Mouse (Mus musculus) midbrain, embryonic 10.5 days (tissue): ENCODE measurements around the gene Gsx2. TPM values are rescaled to one million over a fixed set of nuclear protein-coding genes. Genes with fewer than 3 reads are reported as not detected.

Source experiments
- DNase-seq: peaks from one replicate; pipeline ENCODE4 v3.0.0-alpha.2; 2017; ENCODE audit warnings: low spot score
- H3K27ac ChIP-seq: fragments of 300-500 bp; sonication (generic); replicated peaks from 2 replicates; pipeline ENCODE4 v1.5.1; 2016; ENCODE audit warnings: mild to moderate bottlenecking
- H3K27me3 ChIP-seq: fragments of 300-500 bp; sonication (generic); 2 replicates; pipeline ENCODE4 v1.6.1; 2016; ENCODE audit warnings: low read depth, mild to moderate bottlenecking; ENCODE audit not compliant: poor library complexity, severe bottlenecking
- H3K36me3 ChIP-seq: fragments of 300-500 bp; sonication (generic); 2 replicates; pipeline ENCODE4 v1.6.1; 2016; ENCODE audit warnings: mild to moderate bottlenecking, moderate library complexity
- H3K4me1 ChIP-seq: fragments of 300-500 bp; sonication (generic); 2 replicates; pipeline ENCODE4 v1.6.1; 2016
- H3K4me3 ChIP-seq: fragments of 300-500 bp; sonication (generic); 2 replicates; pipeline ENCODE4 v1.5.1; 2016; ENCODE audit warnings: mild to moderate bottlenecking, moderate library complexity
- H3K9me3 ChIP-seq: fragments of 300-500 bp; sonication (generic); replicated peaks from 2 replicates; pipeline ENCODE4 v1.6.1; 2016; ENCODE audit warnings: mild to moderate bottlenecking
- WGBS: fragments of 180-500 bp; shearing (Covaris S2); methylation state at CpG from one replicate; pipeline ENCODE4 v1.1.7; 2016; 5-methylcytosine and 5-hydroxymethylcytosine counted together
- polyA plus RNA-seq: library from polyadenylated mRNA; unstranded; fragments of >200 nt; fragmentation: Nextera tagmentation; extraction: Ambion mirVana; gene quantifications from 2 replicates; pipeline ENCODE4 v1.2.1, GENCODE M21; 2016

Gene Gsx2
- polyA plus RNA-seq, 1 experiment from 2014 or later, result 3.4 TPM

- Histone ChIP-seq H3K9me3 (peaks cover 6% of the 10 kb centered on the region; the same call in 1 of the 2 replicates), H3K4me3 (peak overlapping the region; percentile 20), H3K4me1 (peaks cover 55% of the 10 kb centered on the region), H3K27me3 (peaks cover 100% of the 10 kb centered on the region), H3K27ac (no peak overlapping the region), H3K36me3 (no peaks in the 10 kb centered on the region)
- DNase-seq, result peak; percentile 32
- 0% methylated on average over 13 of the region's 13 CpGs for WGBS
Observed at GRCm38 (mm10) chr5:75070132-75070531, 5.3 kb upstream of the Gsx2 start.

GRCm38 (mm10) chr5:75070656-75071375 is 4.6 kb upstream of the Gsx2 start:
- WGBS, result under 1% methylated on average over 23 of the region's 23 CpGs
- H3K4me1 ChIP-seq, result peaks cover 62% of the 10 kb centered on the region
- H3K4me3 ChIP-seq, result peak overlapping the region; percentile 20
- peak; percentile 56 for DNase-seq
- no peak overlapping the region for H3K27ac ChIP-seq
- peaks cover 100% of the 10 kb centered on the region for H3K27me3 ChIP-seq
- no peaks in the 10 kb centered on the region for H3K36me3 ChIP-seq
- H3K9me3 ChIP-seq, result no peaks in the 10 kb centered on the region; the same call in 1 of the 2 replicates

- H3K27me3 ChIP-seq, result peaks cover 100% of the 10 kb centered on the region
- H3K4me3 ChIP-seq, result no peak overlapping the region
- peaks cover 65% of the 10 kb centered on the region for H3K4me1 ChIP-seq
- H3K9me3 ChIP-seq, result no peaks in the 10 kb centered on the region
- no peak overlapping the region for H3K27ac ChIP-seq
- under 1% methylated on average over 10 of the region's 10 CpGs for WGBS
- H3K36me3 ChIP-seq, result no peaks in the 10 kb centered on the region
- peak; percentile 44 for DNase-seq
Observed at GRCm38 (mm10) chr5:75071951-75072350, 3.5 kb upstream of the Gsx2 start.

GRCm38 (mm10) chr5:75072532-75072931 is 2.9 kb upstream of the Gsx2 start:
- DNase-seq, result no peak
- under 1% methylated on average over 4 of the region's 4 CpGs for WGBS
- Histone ChIP-seq H3K27ac (no peak overlapping the region), H3K27me3 (peaks cover 100% of the 10 kb centered on the region), H3K4me3 (no peak overlapping the region), H3K4me1 (peaks cover 60% of the 10 kb centered on the region), H3K36me3 (no peaks in the 10 kb centered on the region), H3K9me3 (no peaks in the 10 kb centered on the region)

GRCm38 (mm10) chr5:75073167-75073566 is 2.2 kb upstream of the Gsx2 start:
- DNase-seq, result no peak
- WGBS, result 22% methylated on average over 1 of the region's 1 CpGs
- H3K4me1 ChIP-seq, result peaks cover 57% of the 10 kb centered on the region

GRCm38 (mm10) chr5:75073684-75074083 is 1.7 kb upstream of the Gsx2 start:
- Histone ChIP-seq H3K27ac (no peak overlapping the region), H3K9me3 (no peaks in the 10 kb centered on the region), H3K27me3 (peaks cover 100% of the 10 kb centered on the region), H3K36me3 (no peaks in the 10 kb centered on the region), H3K4me3 (no peak overlapping the region), H3K4me1 (peaks cover 57% of the 10 kb centered on the region)
- DNase-seq, result no peak
- WGBS, result 5% methylated on average over 3 of the region's 3 CpGs

More at GRCm38 (mm10) chr5:75073167-75073566, 2.2 kb upstream of the Gsx2 start:
- H3K9me3 ChIP-seq, result no peaks in the 10 kb centered on the region
- H3K27me3 ChIP-seq, result peaks cover 100% of the 10 kb centered on the region
- no peak overlapping the region for H3K27ac ChIP-seq
- no peaks in the 10 kb centered on the region for H3K36me3 ChIP-seq
- no peak overlapping the region for H3K4me3 ChIP-seq

- H3K4me3 ChIP-seq, result no peak overlapping the region
- no peaks in the 10 kb centered on the region for H3K9me3 ChIP-seq
- peaks cover 100% of the 10 kb centered on the region for H3K27me3 ChIP-seq
- H3K4me1 ChIP-seq, result peaks cover 57% of the 10 kb centered on the region
- no peak overlapping the region for H3K27ac ChIP-seq
- H3K36me3 ChIP-seq, result no peaks in the 10 kb centered on the region
- DNase-seq, result peak; percentile 26
- WGBS, result 0% methylated on average over 4 of the region's 4 CpGs
Observed at GRCm38 (mm10) chr5:75074132-75074531, 1.3 kb upstream of the Gsx2 start.

GRCm38 (mm10) chr5:75074537-75075382 is 641 bp upstream of the Gsx2 start:
- Histone ChIP-seq H3K27me3 (peaks cover 100% of the 10 kb centered on the region), H3K4me3 (peak overlapping the region; percentile 46; the same call in 1 of the 2 replicates), H3K27ac (no peak overlapping the region), H3K36me3 (no peaks in the 10 kb centered on the region), H3K4me1 (peaks cover 54% of the 10 kb centered on the region), H3K9me3 (no peaks in the 10 kb centered on the region)
- DNase-seq, result peak; percentile 51
- WGBS, result under 1% methylated on average over 15 of the region's 15 CpGs

GRCm38 (mm10) chr5:75076326-75077050 is 1.1 kb downstream of the Gsx2 start:
- Histone ChIP-seq H3K4me3 (peak overlapping the region; percentile 46), H3K27me3 (peaks cover 100% of the 10 kb centered on the region), H3K27ac (peak overlapping the region; percentile 49; the same call in 1 of the 2 replicates), H3K4me1 (peaks cover 37% of the 10 kb centered on the region), H3K36me3 (no peaks in the 10 kb centered on the region), H3K9me3 (no peaks in the 10 kb centered on the region)
- WGBS, result under 1% methylated on average over 17 of the region's 17 CpGs
- peak; percentile 46 for DNase-seq

GRCm38 (mm10) chr5:75077051-75077380 is 1.6 kb downstream of the Gsx2 start:
- peaks cover 32% of the 10 kb centered on the region for H3K4me1 ChIP-seq
- 1% methylated on average over 19 of the region's 19 CpGs for WGBS
- H3K9me3 ChIP-seq, result no peaks in the 10 kb centered on the region
- H3K27me3 ChIP-seq, result peaks cover 100% of the 10 kb centered on the region
- H3K4me3 ChIP-seq, result no peak overlapping the region
- peak; percentile 59 for DNase-seq
- no peaks in the 10 kb centered on the region for H3K36me3 ChIP-seq
- H3K27ac ChIP-seq, result no peak overlapping the region

- H3K36me3 ChIP-seq, result no peaks in the 10 kb centered on the region
- WGBS, result 1% methylated on average over 7 of the region's 7 CpGs
- H3K9me3 ChIP-seq, result no peaks in the 10 kb centered on the region
- H3K27me3 ChIP-seq, result peaks cover 100% of the 10 kb centered on the region
- peaks cover 42% of the 10 kb centered on the region for H3K4me1 ChIP-seq
- H3K4me3 ChIP-seq, result no peak overlapping the region
- peak; percentile 26 for DNase-seq
- H3K27ac ChIP-seq, result no peak overlapping the region
Observed at GRCm38 (mm10) chr5:75079564-75079963, 4.2 kb downstream of the Gsx2 start.

GRCm38 (mm10) chr5:75082439-75082838 is 7.0 kb downstream of the Gsx2 start:
- WGBS, result 1% methylated on average over 6 of the region's 6 CpGs
- Histone ChIP-seq H3K27me3 (peaks cover 100% of the 10 kb centered on the region), H3K4me1 (peaks cover 37% of the 10 kb centered on the region), H3K27ac (no peak overlapping the region), H3K4me3 (0 out of 2 replicates have a peak overlapping the region, but pooled peaks have one; percentile 23), H3K36me3 (no peaks in the 10 kb centered on the region), H3K9me3 (no peaks in the 10 kb centered on the region)
- peak; percentile 29 for DNase-seq
